Mouse (Mus musculus) c-Kit-negative CD71-positive TER-119-positive erythroid progenitor cells, embryonic 14.5 days (primary cell): ENCODE measurements around the gene Arhgap15.
A peak's percentile ranks its signal among the peaks of the same experiment; 100 is the strongest.
"Not testable (repeated sequence)": the region's sequence is repeated elsewhere in the genome, so short reads cannot be mapped to it uniquely, and the experiment has no call there.

Experiments used
- DNase-seq: peaks from one replicate; pipeline ENCODE4 v3.0.0-alpha.2; 2013; ENCODE audit warnings: low read depth, low spot score

The Arhgap15 gene

DNA sequence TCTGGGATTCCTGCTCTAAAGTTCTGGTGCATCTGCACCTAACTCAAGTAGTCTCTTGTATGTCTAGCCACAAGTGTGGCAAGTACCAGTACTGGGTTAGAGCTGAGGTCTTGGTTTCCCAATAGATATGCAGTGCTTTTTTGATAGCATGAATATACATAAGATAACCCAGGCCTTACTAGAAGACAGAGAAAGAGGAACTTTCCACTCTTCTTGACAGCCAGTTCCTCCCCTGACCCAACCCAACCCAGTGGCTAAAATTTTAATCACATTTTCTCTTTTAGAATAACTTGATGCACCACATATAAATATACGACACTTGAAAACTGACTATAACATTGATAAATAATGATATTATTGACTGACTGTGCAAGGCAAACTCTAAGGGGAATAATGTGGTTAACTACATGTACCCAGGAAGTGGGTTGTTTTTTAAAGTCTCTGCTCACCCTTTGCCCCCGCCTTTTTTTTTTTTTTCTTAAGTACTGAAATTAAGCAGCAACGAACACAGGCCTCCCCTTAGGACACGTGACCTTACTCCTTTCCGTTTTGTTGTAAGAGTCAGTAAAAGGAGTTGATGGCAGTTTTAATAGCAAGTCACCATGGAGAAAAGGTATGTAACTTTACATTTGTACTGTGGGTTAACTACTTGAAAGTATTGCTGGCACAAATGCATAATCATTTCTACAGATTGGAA is at the start of gene Arhgap15:
Arhgap15 (plus strand) TSS at position 538 of the 697 bp plus-strand sequence.
- no peak for DNase-seq

DNA sequence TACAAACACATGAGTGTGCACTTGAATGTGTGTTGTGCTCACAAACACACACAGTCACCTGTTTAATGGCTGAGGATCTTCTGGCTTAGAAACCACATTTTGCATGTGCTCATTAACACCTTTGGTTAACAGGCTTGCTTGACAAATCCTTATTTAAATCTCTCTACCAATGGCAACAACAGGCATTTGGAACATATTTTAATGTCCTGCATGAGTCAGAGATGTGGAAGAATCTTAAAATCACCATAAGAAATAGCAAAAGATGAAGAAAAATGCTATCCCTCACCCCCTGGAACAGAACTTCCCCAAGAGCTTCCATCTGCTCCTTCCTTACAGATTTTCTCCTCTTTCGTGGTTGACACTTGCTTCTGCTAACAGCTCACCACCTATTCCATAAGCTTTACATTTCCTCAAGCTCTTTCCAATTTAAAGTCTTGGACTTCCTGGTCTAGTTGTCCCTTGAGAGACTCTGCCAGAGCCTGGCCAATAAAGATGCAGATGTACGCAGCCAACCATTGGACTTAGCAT is 35.9 kb upstream of the Arhgap15 start:
- DNase-seq: no peak

DNA sequence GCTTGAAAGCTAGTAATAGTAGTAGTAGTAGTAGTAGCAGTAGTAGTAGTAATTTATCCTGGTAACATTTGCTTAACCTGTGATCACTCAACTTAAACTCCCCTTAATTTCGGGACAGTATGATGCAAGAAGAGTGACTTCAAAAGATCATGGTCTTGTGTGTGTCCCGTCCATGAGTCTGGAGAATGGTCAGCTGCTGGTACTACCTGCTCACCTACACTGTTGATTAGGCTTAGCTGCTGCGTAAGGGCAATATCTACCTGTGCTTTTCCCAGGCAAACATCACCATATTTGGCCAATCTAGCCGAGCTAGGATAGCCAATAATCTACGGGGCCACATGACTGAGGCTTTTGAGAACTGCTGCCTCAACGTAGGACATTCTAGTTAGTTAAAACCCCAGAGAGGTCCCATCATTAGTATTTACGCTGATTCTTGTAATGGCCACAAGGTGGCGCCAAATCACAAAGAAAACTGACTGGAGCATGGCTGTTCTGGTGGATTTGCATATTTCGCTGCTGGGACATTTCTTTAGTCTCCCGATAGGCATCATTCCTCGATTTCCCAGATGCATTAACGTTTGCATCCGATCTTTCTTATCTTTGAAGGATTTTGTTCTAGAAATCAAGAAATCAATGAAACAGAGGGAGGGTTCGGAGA is 26.0 kb upstream of the Arhgap15 start:
- peak; percentile 37 for DNase-seq

GRCm38 (mm10) chr2:43723104-43723541 is 25.5 kb upstream of the Arhgap15 start:
- DNase-seq: no peak

- no peak for DNase-seq
These were observed 21.4 kb upstream of the Arhgap15 start for GRCm38 (mm10) chr2:43727181-43727580.

GRCm38 (mm10) chr2:43727693-43728092 is 20.9 kb upstream of the Arhgap15 start:
- DNase-seq: no peak

DNA sequence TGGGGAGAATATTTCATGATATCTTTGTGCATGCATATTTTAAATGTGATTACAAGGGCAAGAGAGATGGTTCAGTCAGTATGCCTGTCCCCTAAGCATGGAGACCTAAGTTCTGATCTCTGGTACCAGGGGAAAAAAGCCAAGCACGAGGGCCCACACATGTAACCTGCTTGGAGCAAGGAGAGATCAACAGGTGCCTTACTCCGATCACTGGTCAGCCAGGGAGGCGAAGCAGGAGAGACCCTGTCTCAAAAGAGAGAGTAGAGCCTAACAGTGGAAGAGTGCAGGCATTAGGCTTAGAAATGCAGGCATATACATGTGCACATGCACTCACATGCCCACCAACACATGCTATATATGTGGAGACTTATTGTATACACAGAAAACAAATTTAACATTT is 19.8 kb upstream of the Arhgap15 start:
- DNase-seq: no peak

DNA sequence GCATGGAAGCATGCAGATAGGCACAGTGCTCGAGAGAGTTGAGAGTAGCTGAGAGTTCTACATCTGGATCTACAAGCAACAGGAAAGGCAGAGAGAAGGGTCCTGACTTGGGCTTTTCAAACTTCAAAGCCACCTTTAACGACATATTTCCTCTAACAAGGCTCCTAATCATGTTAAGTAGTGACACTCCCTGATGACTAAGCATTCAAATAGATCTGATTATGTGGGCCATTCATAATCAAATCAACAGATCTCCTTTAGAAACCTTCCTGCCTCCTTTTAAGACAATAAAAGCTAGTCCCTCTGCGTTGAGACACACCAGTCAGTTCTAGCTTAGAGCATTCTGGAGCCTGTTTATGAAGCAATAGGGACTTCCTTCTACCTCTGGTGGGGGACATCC is 16.2 kb upstream of the Arhgap15 start:
- DNase-seq: no peak

DNA sequence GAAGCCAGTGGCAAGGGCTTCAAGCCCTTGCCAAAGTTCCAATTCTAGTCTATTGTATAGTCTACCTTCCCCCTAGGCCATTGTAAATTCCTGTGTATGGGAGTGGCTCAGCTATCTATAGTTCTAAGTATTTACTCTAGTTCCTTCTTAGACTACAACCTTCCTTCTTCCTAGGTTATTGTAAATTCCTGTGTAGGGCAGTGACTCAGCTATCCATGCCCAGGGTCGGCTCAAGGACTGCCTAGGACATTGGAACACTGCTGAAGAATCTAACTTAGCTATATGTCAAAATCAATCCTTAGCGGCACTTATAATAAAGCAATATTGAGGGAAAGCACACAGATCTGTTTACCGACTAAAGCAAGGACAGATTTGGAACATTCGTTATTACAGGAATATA is 13.6 kb upstream of the Arhgap15 start:
- not testable (repeated sequence) for DNase-seq

GRCm38 (mm10) chr2:43737546-43737945 is 11.1 kb upstream of the Arhgap15 start:
- no peak for DNase-seq

DNA sequence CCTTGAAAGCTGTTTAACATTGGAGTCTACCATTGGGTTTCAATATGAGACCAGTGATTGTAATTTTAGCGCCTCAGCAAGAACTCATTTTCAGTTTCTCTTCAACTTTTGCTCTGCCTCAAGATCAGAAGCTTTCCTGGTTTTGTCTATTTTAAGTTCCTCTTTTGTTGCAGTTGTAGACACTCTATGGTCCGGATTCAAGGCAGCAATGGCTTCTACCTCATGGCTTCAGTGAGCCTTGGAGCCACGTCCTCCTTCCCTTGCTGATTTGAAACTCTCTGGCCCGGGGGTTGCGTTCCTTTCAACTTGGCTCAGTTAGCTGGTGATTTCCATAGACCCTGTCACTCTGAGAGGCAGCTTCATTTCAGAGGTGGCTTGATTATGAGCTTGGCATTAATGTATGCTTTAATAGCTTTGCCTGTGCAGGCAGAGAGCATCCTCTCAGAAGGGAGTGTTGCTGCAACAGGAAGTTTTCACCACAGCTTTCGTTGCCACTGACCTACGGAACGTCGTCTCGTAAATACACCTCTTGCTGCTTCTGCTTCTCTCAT is 10.0 kb upstream of the Arhgap15 start:
- DNase-seq: no peak

GRCm38 (mm10) chr2:43739190-43739818 is 9.3 kb upstream of the Arhgap15 start:
- no peak for DNase-seq

- no peak for DNase-seq
These were observed 697 bp downstream of the Arhgap15 start for GRCm38 (mm10) chr2:43749321-43749720.

DNA sequence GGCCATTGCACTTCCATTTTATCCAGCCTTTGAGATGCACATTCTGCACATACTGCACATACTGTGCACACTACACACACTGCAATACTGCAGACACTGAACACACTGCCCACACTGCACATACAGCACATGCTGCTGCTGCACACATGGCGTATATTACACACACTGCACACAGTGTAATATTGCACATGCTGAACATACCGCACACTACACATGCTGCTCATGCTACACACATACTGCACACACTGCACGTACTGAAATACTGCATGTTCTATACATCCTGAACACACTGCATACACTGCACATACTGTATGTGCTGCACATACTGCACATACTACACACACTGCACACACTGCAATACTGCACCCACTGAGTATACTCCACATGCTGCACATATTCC is 7.3 kb downstream of the Arhgap15 start:
- DNase-seq: no peak

- DNase-seq: no peak
These were observed 8.0 kb downstream of the Arhgap15 start for GRCm38 (mm10) chr2:43756626-43757025.

GRCm38 (mm10) chr2:43761735-43762134 is 13.1 kb downstream of the Arhgap15 start:
- no peak for DNase-seq

GRCm38 (mm10) chr2:43763279-43763678 is 14.7 kb downstream of the Arhgap15 start:
- no peak for DNase-seq

DNA sequence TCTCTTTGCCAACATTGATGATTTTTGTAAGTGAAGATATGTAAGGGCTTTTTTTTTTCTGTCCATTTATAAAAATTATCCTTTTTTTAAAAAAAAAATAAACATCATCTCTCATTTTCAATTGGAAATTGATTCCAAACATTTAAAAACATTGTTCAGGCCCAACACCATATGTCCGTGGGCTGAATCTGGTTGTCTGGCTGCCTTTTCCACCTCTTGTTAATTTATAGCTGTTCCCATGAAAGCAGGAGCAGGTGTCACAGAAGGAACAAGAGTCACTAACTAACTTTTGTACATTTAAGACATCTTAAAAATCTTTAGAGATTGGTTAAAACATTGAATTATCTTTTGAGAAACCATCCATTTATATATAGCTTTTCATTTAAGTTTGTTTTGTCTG is 15.8 kb downstream of the Arhgap15 start:
- DNase-seq: no peak

GRCm38 (mm10) chr2:43766200-43766599 is 17.6 kb downstream of the Arhgap15 start:
- no peak for DNase-seq

DNA sequence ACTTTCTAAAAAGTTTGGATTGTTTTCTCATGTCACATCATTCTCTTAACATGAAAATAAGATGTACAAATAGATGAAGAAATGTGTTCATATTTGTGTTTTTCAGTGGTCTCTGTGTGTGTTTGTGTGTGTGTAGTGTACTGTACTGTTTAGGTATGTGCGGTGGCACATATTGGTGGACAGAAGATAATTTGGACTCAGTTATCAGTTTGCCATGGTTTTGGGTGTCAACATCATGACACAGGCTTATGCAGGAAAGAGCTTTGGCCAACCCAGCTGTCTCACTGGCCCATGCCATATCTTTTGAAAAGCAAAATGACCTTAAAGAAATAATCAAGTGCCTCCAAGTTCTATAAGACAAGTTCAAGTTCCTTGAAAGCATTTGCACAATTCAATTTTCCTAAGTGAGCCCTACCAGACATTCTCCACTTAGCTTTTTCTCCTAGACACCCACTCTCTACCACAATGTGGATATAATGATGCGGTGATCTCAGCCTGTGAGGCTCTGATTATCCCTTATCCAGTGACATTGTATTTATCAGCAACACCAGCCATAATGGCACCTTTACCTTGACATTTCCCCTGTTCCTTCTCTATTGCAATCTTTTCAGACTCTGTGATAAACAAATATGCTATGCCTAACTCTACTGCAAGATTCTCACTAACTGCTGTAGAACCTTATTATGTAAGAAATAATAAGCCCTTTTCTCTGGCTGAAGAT is 21.4 kb downstream of the Arhgap15 start:
- DNase-seq: no peak

DNA sequence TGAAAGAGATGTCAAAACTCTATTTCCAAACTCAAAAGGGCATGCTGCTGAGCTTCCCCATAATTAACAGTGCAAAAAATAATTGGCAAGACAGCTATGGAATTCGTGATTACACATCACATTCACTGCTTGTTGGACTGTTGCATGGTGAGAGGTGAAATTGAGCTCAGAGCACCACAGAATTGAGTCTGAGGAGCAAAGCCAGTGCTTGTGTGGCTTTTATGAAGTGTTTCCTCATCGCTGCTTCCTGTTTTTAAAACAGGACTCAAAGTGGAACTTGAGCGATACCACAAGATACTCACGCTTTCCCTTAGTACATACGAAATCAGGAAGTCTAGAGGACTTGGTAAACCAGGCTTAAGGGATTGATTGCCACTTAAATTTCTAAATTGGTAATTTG is 24.0 kb downstream of the Arhgap15 start:
- no peak for DNase-seq

- no peak for DNase-seq
These were observed 33.5 kb downstream of the Arhgap15 start for GRCm38 (mm10) chr2:43782157-43782556.
